Mouse (Mus musculus): Measurements from ENCODE around the gene Cntrl. TPM values are rescaled to one million over a fixed set of nuclear protein-coding genes. Genes with fewer than 3 reads are reported as not detected.

Cntrl gene
- polyA plus RNA-seq, 1 experiment from 2014 or later, result 8.4 TPM

GRCm38 (mm10) chr2:35208931-35209665, 99.8 kb downstream of the Cntrl start:
- H3K27me3 ChIP-seq (replicated peaks), result no peaks in the 10 kb centered on the region
- no peak overlapping the region for H3K27ac ChIP-seq (replicated peaks)
- WGBS, result 76% methylated on average over 8 of the region's 8 CpGs
- no peak for ATAC-seq (ENCODE audit: low FRiP score)
- H3K4me3 ChIP-seq (replicated peaks), result no peak overlapping the region
- H3K9ac ChIP-seq (replicated peaks), result no peak overlapping the region
- H3K4me1 ChIP-seq, result no peaks in the 10 kb centered on the region
- no peak overlapping the region for H3K4me2 ChIP-seq
- H3K9me3 ChIP-seq (replicated peaks), result no peaks in the 10 kb centered on the region
- no peaks in the 10 kb centered on the region for H3K36me3 ChIP-seq

- Histone ChIP-seq H3K4me1 (peaks cover 8% of the 10 kb centered on the region; the same call in 1 of the 2 replicates), H3K27ac (replicated peaks) (no peak overlapping the region), H3K4me3 (replicated peaks) (no peak overlapping the region), H3K9me3 (replicated peaks) (no peaks in the 10 kb centered on the region), H3K27me3 (replicated peaks) (no peaks in the 10 kb centered on the region), H3K9ac (replicated peaks) (no peak overlapping the region), H3K4me2 (no peak overlapping the region), H3K36me3 (no peaks in the 10 kb centered on the region)
- ATAC-seq (ENCODE audit: low FRiP score), result no peak
- 79% methylated on average over 3 of the region's 3 CpGs for WGBS
Observed at GRCm38 (mm10) chr2:35211681-35212080, 102.4 kb downstream of the Cntrl start.

GRCm38 (mm10) chr2:35213345-35213910, 104.1 kb downstream of the Cntrl start:
- no peaks in the 10 kb centered on the region for H3K36me3 ChIP-seq
- no peaks in the 10 kb centered on the region for H3K27me3 ChIP-seq (replicated peaks)
- ATAC-seq (ENCODE audit: low FRiP score), result no peak
- no peak overlapping the region for H3K4me2 ChIP-seq
- no peaks in the 10 kb centered on the region for H3K9me3 ChIP-seq (replicated peaks)
- H3K27ac ChIP-seq (replicated peaks), result no peak overlapping the region
- WGBS, result 81% methylated on average over 12 of the region's 12 CpGs
- no peak overlapping the region for H3K4me3 ChIP-seq (replicated peaks)
- H3K9ac ChIP-seq (replicated peaks), result no peak overlapping the region
- peaks cover 8% of the 10 kb centered on the region; the same call in 1 of the 2 replicates for H3K4me1 ChIP-seq

- ATAC-seq (ENCODE audit: low FRiP score), result peak; percentile 57; the same call in 1 of the 2 replicates
- H3K9me3 ChIP-seq (replicated peaks), result no peaks in the 10 kb centered on the region
- H3K4me3 ChIP-seq (replicated peaks), result no peak overlapping the region
- peaks cover 8% of the 10 kb centered on the region; the same call in 1 of the 2 replicates for H3K4me1 ChIP-seq
- no peaks in the 10 kb centered on the region for H3K27me3 ChIP-seq (replicated peaks)
- H3K36me3 ChIP-seq, result no peaks in the 10 kb centered on the region
- no peak overlapping the region for H3K9ac ChIP-seq (replicated peaks)
- 0 out of 2 replicates have a peak overlapping the region, but pooled peaks have one; percentile 29 for H3K27ac ChIP-seq (replicated peaks)
- 2% methylated on average over 12 of the region's 12 CpGs for WGBS
- peak overlapping the region; percentile 38 for H3K4me2 ChIP-seq
Observed at GRCm38 (mm10) chr2:35214881-35215358, 105.6 kb downstream of the Cntrl start.

- Histone ChIP-seq H3K9me3 (replicated peaks) (no peaks in the 10 kb centered on the region), H3K27me3 (replicated peaks) (no peaks in the 10 kb centered on the region), H3K4me2 (peak overlapping the region; percentile 38), H3K27ac (replicated peaks) (no peak overlapping the region), H3K4me3 (replicated peaks) (no peak overlapping the region), H3K9ac (replicated peaks) (no peak overlapping the region), H3K4me1 (peaks cover 8% of the 10 kb centered on the region; the same call in 1 of the 2 replicates), H3K36me3 (no peaks in the 10 kb centered on the region)
- peak; percentile 35; the same call in 1 of the 2 replicates for ATAC-seq (ENCODE audit: low FRiP score)
- WGBS, result 33% methylated on average over 14 of the region's 14 CpGs
Observed at GRCm38 (mm10) chr2:35215363-35215762, 106.1 kb downstream of the Cntrl start.

GRCm38 (mm10) chr2:35216701-35217100, 107.4 kb downstream of the Cntrl start:
- H3K4me2 ChIP-seq, result no peak overlapping the region
- H3K4me3 ChIP-seq (replicated peaks), result no peak overlapping the region
- no peaks in the 10 kb centered on the region for H3K27me3 ChIP-seq (replicated peaks)
- peaks cover 8% of the 10 kb centered on the region; the same call in 1 of the 2 replicates for H3K4me1 ChIP-seq
- ATAC-seq (ENCODE audit: low FRiP score), result no peak
- 91% methylated on average over 2 of the region's 2 CpGs for WGBS
- no peaks in the 10 kb centered on the region for H3K36me3 ChIP-seq
- H3K27ac ChIP-seq (replicated peaks), result no peak overlapping the region
- H3K9me3 ChIP-seq (replicated peaks), result no peaks in the 10 kb centered on the region
- no peak overlapping the region for H3K9ac ChIP-seq (replicated peaks)

GRCm38 (mm10) chr2:35218736-35219135, 109.4 kb downstream of the Cntrl start:
- Histone ChIP-seq H3K9ac (replicated peaks) (no peak overlapping the region), H3K4me2 (no peak overlapping the region), H3K9me3 (replicated peaks) (no peaks in the 10 kb centered on the region), H3K4me3 (replicated peaks) (no peak overlapping the region), H3K27me3 (replicated peaks) (no peaks in the 10 kb centered on the region), H3K36me3 (no peaks in the 10 kb centered on the region), H3K4me1 (peaks cover 16% of the 10 kb centered on the region; the same call in 1 of the 2 replicates), H3K27ac (replicated peaks) (no peak overlapping the region)
- 98% methylated on average over 3 of the region's 3 CpGs for WGBS
- ATAC-seq (ENCODE audit: low FRiP score), result no peak

- H3K4me3 ChIP-seq (replicated peaks), result no peak overlapping the region
- WGBS, result 47% methylated on average over 6 of the region's 6 CpGs
- no peak overlapping the region for H3K4me2 ChIP-seq
- no peaks in the 10 kb centered on the region for H3K27me3 ChIP-seq (replicated peaks)
- no peaks in the 10 kb centered on the region for H3K9me3 ChIP-seq (replicated peaks)
- peak; percentile 28; the same call in 1 of the 2 replicates for ATAC-seq (ENCODE audit: low FRiP score)
- no peaks in the 10 kb centered on the region for H3K36me3 ChIP-seq
- 0 out of 2 replicates have a peak, but pooled peaks cover 8% of the 10 kb centered on the region for H3K4me1 ChIP-seq
- no peak overlapping the region for H3K9ac ChIP-seq (replicated peaks)
- no peak overlapping the region for H3K27ac ChIP-seq (replicated peaks)
Observed at GRCm38 (mm10) chr2:35222822-35223391, 113.6 kb downstream of the Cntrl start.

- no peak for ATAC-seq (ENCODE audit: low FRiP score)
- H3K27me3 ChIP-seq (replicated peaks), result no peaks in the 10 kb centered on the region
- no peaks in the 10 kb centered on the region for H3K36me3 ChIP-seq
- WGBS, result 92% methylated on average over 15 of the region's 15 CpGs
- H3K4me1 ChIP-seq, result 0 out of 2 replicates have a peak, but pooled peaks cover 8% of the 10 kb centered on the region
- H3K9me3 ChIP-seq (replicated peaks), result no peaks in the 10 kb centered on the region
- no peak overlapping the region for H3K9ac ChIP-seq (replicated peaks)
- no peak overlapping the region for H3K4me2 ChIP-seq
- no peak overlapping the region for H3K27ac ChIP-seq (replicated peaks)
- no peak overlapping the region for H3K4me3 ChIP-seq (replicated peaks)
Observed at GRCm38 (mm10) chr2:35224285-35224684, 115.0 kb downstream of the Cntrl start.

- Histone ChIP-seq H3K4me2 (no peak overlapping the region), H3K4me1 (peaks cover 9% of the 10 kb centered on the region; the same call in 1 of the 2 replicates), H3K27me3 (replicated peaks) (no peaks in the 10 kb centered on the region), H3K4me3 (replicated peaks) (no peak overlapping the region), H3K9me3 (replicated peaks) (no peaks in the 10 kb centered on the region), H3K9ac (replicated peaks) (no peak overlapping the region), H3K36me3 (no peaks in the 10 kb centered on the region), H3K27ac (replicated peaks) (no peak overlapping the region)
- ATAC-seq (ENCODE audit: low FRiP score), result no peak
- 57% methylated on average over 4 of the region's 4 CpGs for WGBS
Observed at GRCm38 (mm10) chr2:35228145-35228544, 118.9 kb downstream of the Cntrl start.

Data from neural tube, embryonic 15.5 days (tissue).